Mouse (Mus musculus) frontal cortex, adult 2 months (tissue): ENCODE data around the gene Crispld2. TPM values are rescaled to one million over a fixed set of nuclear protein-coding genes. Genes with fewer than 3 reads are reported as not detected.

ENCODE experiments used
- DNase-seq, 2 experiments: peaks; one replicate each; pipeline ENCODE4 v3.0.0; 2022; ENCODE audit warnings: low spot score in 1 of 2; ENCODE audit errors: extremely low spot score in 1 of 2
- polyA plus RNA-seq: library from polyadenylated mRNA; depleted of rRNA; stranded (reverse); fragments of >200 nt; gene quantifications from 2 replicates; pipeline ENCODE4 v1.2.3, GENCODE M21; 2012

The Crispld2 gene
- polyA plus RNA-seq, 1 experiment = 4.0 TPM

DNA sequence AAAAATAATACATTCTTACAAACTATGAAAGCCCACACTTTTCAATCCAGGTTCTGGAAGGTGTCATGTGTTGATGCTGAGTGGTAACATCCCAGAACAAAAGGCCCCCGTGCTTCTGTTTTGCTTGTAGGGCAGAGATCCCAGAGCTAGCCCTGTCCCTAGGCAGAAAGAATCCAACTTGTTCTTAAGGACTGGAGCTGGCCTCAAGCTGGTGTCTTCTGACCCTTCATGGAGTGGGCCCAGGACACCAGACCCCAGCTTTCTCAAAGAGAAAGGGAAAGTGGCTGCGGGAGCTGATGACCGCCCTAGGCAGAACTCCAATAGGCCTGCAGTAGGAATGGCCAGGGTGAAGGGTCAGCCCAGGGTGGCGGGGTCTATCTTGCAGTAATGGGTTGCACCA is 5.0 kb downstream of the Crispld2 start:
- DNase-seq = no peak

DNA sequence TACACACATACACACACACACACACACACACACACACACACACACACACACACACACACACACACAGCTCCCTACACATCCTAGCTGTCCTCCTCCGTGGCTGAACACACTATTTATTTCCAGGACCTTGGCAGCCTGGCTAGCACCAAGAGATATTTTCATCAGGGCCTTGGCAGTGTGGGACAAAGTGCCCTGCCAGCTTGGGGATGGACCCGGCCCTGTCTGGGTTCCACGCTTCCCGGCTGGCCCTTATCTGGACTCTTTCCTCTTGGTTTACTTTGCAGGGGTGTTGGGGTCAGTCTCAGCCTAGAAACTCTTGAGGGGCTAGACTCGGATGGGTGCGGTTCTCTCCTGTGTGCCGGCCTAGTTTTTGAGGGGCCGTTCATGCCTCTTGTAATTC is 8.2 kb downstream of the Crispld2 start:
- no peak for DNase-seq

DNA sequence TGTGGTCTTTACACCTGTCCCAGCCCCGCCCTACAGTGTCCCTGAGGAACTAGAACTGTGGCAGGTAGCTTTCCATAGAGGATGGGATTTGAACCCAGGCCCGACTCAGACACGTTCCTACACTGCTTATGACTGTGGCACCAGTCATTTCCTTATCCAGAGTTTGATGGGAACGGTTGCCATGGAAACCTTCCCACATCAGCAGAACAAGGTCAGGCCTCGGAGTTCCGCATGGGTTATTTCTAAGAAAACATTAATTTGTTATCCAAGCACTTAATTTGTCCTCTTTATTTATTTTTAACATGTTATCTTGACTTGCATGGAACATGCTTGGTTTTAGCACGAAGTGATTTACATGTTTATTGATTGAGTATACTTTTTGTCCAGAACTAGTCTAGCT is 9.5 kb downstream of the Crispld2 start:
- no peak for DNase-seq

DNA sequence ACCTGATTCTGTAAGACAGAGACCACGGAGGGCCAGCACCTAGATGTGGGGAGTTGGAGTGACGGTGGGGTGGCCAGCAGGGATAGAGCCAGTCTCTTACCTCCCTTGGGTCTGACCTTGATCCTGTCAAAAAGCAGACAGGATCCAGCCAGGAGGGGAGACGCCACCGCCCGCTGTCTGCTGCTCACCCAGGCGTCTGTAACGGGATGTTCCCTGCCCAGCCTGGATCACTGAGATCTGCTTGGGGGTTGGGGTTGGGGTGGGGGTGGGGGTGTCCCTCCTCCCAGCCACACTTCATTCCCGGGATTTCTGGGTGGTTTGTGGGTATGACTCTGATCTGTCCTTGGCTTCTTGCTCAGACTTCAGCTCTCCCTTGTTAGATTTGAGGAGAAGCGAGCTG is 10.1 kb downstream of the Crispld2 start:
- no peak for DNase-seq

DNA sequence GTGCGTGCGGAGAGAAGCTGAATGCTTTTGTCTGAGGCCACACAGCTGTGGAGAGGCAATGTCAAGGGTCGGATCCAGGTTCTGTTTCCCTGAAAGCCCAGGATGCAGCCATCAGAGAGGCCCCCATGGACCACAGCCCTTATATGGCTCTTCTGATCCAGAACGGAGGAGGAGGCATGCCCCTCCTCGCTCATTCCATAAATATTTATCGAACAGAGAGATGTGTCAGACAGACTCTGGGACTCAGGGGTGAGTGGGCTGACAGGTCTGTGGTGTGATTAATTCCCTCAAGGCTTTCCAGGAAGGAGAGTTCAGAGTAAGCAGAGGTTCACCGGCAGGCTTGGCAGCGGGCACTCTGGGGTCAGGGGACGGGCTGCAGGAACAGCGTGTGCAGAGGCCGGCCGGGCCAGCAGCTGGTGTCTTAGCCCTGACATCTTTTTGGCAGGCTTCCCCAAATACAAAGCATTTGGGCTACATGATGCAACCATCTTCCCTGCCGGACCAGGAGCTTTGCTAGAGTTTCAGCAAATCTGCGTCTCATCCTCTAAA is 12.0 kb downstream of the Crispld2 start:
- no peak for DNase-seq

DNA sequence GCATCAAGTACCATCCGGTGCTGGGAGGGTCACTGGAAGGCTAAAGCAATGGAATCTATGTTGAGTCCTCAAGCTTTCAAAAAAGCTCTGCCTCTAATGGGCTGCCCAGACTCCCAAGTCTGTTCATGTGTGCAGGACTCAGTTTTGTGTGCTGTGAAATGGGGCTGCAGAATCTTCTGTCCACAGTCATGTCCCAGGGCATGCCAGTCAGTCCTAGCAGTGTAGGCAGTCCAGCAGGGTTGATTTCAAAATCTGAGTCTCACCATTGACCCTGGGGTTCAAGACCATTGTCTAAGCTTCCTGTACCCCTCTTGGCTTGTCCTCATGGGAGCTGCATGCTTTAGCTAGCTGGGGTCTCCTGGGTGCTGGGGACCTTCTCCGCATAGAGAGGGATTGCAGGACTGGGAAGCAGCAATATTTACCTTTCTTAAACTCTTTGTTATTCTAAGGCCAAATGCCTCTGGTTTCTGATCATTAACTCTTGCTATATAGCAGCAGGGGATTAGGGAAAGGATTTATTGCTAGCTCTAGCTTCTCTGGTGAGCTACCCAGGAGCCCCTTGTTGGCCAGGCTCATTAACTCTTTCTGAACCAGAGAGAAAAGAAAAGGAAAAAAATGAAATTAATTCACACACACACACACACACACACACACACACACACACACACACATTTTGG is 12.6 kb downstream of the Crispld2 start:
- no peak for DNase-seq

DNA sequence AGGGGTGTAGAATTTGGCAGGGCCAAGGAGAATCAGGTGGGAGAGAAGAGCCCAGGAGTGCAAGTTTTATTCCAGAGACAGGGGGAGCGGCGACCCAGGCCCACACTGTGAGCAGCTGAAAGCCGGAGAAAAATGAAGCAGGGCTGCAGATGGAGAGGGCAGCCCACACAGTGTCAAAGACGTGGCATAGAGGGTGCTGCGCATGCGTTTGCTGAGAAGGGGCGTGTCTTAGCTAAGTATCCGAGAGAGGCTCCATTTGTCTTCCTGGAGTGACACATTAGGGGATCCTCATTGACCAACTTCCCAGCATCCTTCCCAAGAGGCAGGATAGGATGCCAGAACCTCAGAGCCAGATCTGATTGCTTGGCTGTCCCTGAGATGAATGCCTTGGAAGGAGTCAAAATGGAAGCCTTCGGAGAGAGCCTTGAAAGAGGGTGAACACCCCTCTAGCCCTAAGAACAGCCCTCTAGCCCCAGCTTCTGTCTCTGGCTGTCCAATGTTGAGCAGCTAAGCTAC is 14.5 kb downstream of the Crispld2 start:
- DNase-seq = no peak

DNA sequence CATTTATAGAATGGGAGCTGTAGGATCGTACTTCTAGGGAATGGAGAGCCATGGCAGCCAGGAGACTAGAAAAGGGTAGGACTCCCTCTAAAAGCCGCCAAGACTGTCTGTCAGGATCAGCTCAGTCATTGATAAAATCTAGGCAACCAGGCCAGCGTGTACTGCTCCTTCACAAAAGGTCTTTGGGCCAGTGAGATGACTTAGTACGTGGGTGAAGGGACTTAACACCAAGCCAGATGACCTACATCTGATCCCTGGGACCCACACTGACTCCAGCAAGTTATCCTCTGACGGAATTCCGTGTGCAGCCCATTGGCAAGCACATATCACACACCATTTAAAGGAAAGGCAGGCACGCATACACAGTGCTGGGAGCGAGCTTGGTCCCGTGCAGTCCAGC is 14.9 kb downstream of the Crispld2 start:
- DNase-seq = no peak

DNA sequence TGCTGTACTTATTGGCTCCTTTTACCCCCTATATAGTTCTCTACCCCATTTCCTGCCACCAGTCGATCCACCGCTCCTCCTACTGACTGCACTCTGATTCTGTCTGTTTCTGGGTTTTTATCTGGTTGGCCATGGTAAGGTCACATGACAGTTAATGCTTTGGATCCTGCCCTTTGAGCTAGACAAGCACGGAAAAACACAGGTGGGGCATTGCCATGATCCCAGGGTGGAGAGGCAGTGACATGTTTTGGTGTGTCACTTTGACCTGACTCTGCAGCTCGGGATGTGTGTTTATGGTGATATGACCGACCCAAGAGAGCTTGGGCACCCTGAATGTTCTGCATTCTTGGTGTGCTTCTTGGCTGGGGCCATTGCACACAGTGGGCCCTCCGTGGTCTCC is 17.0 kb downstream of the Crispld2 start:
- DNase-seq = no peak

DNA sequence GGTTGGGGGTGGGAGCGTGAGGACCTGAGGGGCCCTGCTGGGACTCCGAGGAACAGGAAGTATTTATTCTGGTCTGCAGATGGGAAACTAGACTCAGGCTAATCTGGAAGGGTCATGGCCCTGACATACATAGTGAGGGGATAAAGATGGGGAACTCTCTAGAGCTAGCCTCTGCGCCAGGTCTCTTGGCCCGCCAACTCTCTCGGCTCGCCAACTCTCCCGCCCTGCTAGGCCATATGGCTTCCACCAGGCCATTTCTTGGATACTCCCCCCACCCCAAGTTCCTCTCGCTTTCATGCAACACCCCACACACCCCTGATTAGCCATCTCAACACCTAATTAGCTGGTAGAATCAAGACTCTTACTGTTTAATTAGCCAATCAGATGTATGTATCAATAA is 20.3 kb downstream of the Crispld2 start:
- no peak for DNase-seq

DNA sequence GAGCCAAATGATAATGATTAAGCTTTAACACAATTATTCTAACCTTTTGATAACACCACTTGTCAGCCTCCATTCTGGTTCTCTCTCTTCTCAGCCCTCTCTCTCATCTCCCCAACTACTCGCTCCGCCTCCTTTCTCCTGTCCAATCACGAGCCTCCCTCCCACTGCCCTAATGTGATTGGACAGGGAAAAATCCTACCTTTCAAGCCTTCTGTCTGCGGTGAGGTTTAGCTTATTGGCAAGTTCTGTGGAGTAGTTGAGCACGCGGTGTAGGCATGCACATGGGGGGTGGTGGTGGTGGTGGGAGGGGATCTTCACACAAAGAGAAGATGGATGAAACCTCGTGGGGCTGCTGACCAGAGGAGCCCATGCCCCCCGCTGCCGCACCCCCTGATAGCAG is 20.7 kb downstream of the Crispld2 start:
- no peak for DNase-seq

DNA sequence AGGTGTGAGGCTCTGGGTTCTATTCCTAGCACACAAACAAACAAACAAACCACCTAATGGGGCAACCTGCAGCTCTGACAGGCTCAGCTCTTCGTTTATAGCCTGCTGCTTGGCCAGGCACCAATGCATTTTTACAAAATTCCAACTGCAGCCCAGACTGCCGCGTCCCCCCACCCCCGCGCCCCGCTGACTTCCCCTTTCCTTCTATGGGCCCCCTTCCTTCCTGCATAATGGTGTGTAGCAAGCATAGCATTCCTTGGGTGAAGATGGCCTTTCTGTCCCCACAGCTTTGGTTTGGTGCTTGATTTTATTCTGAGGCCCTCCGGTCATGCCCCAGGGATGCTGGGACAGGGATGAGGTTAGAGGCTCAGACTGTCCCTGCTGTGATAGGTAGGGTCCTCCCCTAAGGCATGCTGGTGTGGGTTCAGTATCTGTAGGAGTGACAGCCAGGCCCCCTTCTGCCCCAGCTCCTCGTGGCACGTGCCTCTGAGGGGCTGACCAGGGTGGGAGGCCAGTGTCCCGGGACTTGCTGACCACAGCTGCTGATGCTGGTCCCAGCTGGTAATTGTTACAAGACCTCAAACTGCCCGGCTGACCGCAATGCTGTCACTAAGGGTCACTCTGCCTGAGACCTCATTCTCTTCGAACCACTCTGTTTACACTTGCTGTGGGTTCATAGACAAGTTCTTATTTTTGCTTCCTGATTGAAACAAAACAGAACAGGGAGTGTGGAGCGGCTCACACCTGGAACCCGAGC is 22.2 kb downstream of the Crispld2 start:
- DNase-seq = no peak

DNA sequence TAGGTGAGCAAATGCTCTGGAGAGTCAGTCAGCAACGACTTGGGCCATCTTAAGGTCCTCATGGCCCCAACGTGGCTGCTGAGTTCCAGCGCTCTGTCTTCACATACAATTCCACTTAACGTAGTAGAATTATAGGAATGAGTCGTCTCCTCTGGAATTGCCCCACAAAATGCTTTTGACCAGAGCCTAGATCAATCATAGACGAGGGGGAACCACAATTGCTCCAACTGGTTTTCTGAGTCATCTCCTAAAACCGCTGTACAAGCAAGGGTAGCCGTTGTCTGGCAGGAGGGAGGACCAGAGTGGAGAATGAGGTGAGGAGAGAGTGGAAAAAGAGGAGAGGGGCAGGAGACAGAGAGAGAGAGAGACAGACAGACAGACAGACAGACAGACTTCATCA is 23.7 kb downstream of the Crispld2 start:
- no peak for DNase-seq

DNA sequence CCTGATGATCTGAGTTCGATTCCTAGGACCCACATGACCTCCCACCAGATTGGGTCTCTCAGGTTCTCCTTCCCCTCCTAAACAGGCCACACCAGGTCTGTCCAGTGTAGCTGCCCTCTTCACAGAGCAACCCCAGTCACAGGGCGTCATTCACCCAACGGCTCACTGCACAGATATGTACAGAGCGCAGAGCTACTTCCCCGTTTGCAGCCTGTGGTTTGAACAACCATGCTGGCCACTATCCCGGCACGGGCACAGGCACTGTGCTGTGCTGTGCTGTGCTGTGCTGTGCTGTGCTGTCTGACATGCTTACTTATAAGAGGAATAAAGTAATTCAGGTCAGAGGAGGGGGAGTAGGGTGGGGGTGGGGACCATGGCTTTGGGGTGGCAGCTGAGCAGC is 24.2 kb downstream of the Crispld2 start:
- DNase-seq = no peak

DNA sequence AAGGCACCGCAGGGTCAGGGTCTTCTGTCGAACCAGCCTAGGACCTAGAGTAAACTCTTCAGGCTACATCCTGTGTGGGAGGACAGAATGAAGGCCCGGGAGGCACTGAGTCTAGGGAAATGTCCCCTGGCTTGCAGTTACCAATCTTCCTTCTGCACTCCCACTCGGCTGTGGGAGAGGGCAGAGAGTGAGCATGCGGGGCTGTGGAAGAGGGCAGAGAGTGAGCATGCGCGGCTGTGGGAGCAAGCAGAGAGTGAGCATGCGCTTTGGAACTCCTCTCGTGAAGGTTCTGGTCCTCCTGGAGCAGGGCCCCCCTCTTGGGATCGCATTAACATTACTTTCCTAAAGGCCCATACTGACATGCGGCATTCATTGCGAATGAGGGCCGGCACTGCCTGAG is 25.1 kb downstream of the Crispld2 start:
- DNase-seq = no peak

DNA sequence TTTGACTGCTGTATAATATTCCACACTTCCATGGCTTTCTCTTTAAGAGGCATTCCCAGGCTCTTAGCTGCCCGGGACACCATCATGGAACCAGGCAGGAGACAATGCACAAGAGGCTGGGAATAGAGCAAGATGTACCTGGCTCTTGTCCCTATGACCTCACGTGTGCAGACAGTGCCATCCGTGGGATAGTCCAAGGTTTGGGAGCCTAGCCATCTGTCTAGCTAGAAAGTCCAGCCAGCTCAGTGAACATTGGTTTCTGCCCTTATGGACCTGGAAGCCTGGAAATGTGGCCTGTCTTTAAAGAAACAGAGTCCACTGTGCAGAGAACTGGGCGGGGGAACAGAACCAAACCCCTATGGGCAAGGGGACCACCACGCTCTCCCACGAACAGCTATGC is 25.5 kb downstream of the Crispld2 start:
- no peak for DNase-seq

DNA sequence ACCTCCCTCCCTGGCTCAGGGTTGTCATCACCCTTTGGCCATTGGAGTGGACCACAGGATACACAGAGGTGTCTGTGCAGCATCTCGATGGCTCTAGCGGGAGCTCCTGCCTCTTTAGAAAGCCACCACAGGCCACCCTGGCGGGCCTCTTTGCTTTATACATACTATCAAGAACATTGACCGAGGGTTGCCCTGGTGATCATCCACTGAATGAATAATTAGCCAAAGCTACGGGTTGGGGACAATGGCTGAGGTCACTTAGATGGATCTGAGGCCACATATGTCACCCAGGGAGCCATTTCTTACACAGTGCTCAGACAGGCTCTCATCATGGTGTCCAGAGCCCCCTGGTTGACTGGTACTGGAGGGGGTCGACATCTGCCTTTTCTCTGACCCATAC is 26.1 kb downstream of the Crispld2 start:
- no peak for DNase-seq

DNA sequence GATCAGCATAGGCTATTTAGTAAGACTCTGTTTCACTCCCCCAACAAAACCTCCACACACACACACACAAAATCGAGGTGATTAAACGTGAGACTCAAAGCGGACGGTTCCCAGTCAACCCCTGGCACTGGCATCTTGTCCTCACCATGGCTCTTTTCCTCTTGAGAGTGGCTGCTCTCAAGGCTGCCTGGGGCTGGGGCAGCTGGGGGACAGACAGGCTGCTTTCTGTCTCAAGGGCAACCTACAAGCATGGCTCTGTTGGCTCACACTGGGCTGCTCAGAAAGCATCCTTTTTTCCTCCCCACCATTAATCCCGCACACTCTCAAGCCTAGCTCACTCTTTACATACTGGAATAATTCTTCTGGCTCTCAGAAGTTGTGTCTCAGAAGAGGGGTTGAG is 27.1 kb downstream of the Crispld2 start:
- no peak for DNase-seq

DNA sequence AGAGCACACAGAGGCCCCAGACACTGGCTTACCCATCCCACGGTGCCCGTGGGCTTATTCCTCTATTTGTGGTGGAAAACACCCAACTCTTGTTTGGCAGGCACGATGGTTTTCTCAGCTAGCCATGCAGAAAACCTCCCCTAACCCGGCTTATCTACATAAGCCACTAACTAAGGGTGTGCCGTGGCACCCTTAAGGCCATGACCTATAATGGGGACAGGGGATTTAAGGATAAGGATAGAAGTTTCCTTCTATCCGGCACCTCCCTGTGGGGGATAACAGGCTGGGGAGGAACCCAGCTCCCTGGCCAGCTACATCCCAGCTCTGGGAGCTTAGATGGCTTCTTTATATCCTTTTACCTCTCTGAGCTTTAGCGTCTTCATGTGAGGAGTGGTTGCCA is 28.1 kb downstream of the Crispld2 start:
- no peak for DNase-seq

DNA sequence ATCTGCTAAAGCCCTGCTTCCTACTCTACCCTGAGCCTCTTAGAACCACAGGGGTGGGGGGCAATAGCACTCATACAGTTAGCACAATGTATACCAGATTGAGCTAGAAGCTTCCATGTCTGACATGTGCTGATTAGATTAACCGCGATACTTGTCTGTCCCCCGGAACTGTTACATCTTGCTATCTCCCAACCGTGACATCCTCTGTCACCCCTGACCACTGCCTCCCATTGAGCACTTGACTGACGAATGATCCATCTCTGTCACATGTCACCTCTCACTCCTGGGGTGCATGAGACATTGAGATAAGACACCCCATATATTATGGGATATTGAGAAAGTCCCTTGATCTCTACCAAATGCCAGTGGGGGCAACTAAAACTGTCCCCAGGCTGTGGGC is 34.0 kb downstream of the Crispld2 start:
- DNase-seq = no peak

DNA sequence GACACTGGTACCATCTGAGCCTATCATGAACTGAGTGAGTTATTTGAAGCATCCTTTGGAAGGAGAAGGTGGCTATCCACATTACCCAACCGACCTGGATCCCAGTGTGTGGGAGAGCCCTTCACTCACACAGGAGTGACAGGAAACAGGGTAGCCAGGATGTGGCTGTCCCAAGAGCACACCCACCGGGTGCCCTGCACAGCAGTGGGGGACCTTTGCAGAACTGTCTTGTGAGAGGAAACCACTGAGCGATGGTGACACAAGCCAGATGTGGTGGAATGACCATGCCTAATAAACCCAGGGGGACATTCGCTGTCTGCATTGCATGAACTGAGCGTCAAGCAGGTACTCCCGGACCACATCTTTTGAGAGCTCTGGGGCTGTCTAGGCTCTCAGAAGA is 34.8 kb downstream of the Crispld2 start:
- no peak for DNase-seq

DNA sequence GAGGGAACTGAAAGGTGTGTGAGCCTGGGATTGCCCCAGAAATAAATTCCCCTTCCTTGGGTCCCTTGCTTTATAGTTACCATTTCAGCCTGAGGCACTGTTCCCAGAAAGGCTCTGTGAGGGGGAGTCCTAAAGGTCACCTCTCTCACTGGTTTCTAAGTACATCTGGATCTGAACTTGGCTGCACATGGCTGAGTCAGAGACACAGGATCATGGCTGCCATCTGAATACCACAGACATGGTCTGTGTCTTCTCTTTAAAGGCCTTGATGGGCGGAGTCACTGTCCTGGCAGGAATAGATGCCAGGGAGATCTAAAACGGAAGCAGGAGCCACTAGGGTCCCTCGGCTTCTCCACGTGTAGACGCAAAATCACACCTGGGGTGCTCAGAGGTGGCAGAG is 38.2 kb downstream of the Crispld2 start:
- DNase-seq = no peak
